Mouse (Mus musculus): ENCODE data around the gene Clstn2.

GRCm38 (mm10) chr9:97842054-97842453, 190.9 kb downstream of the Clstn2 start:
- TF ChIP-seq CTCF (IDR thresholded peaks at IDR 0.05; ENCODE audit: extremely low read depth, insufficient read length, insufficient replicate concordance, low read depth, low read length) (no peak), POLR2A (IDR thresholded peaks at IDR 0.05; ENCODE audit: low read depth, low read length) (no peak)

Data from small intestine, adult 2 months (tissue).